Mouse (Mus musculus) neutrophil, adult 5-6 weeks (primary cell): ENCODE data around the gene Csrnp3. TPM values are rescaled to one million over a fixed set of nuclear protein-coding genes. Genes with fewer than 3 reads are reported as not detected.

Experiments
- ATAC-seq: fragments of 151-379, 151-347 bp; 2 replicates; pipeline ENCODE4 v1.8.0; 2017; ENCODE audit warnings: mild to moderate bottlenecking, moderate TSS enrichment; ENCODE audit not compliant: insufficient number of reproducible peaks, poor library complexity, low FRiP score, severe bottlenecking; ENCODE audit errors: extremely low read depth
- total RNA-seq: library from RNA; stranded (forward); fragments of 200-1000 nt; gene quantifications from 2 replicates; pipeline ENCODE4 v1.2.3, GENCODE M21; 2017

Gene Csrnp3
- total RNA-seq, 1 experiment from 2014 or later, result not detected

DNA sequence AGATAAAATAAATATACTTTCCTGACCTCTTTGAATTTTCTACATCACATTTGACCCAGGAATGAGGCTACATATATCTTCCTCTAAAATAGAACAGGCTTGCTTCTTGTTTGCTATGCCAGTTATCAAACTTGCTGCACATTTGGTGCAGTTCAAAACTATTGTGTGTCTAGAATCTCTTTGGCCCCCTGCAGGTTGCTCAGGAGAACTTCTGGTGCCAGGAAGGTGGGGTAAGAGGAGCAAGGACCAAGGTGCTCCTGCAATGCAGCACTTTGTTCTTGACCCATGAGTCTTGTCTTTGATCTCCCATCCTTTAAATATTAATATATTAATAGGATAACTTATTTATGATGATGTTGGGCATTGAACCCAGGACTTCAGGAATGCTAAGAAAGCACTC, 144.5 kb downstream of the Csrnp3 start:
- no peak for ATAC-seq

DNA sequence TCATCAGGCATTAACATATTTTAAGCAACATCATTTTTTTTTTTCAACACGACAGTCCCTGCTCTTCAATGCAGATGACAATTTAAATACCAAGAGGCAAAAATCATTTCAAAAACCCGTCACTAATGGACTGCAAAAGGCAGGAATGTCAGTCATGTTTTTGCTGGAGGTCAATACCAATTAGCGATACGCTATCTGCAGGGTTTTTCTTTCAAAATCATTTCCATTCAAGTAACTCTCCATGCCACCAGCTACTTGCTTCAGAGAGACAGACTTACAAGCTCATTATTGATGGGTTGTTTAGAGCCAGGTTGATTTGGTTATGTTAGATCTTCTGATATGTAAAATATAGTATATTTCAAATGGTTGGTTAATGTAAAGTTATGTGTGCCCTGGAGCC, 145.2 kb downstream of the Csrnp3 start:
- ATAC-seq, result no peak

DNA sequence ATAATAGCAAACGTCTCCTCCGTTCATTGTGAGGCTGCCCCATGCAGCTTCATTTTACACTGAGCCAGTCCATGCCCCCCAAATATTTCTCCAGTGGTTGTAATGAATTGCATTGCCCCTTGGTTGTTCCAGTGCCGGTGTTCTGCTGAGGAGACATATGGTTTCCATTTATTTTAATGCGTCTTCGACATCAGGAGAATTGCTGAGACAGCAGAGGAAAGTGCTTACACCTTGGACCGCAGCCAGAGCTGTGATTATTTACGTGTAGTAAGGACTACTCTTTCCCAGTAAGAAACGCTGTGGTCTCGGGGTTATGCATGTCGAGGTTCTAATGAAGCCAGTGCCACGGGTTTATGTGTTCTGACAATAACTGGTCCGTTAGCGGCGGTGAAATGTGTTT, 147.8 kb downstream of the Csrnp3 start:
- ATAC-seq, result no peak

DNA sequence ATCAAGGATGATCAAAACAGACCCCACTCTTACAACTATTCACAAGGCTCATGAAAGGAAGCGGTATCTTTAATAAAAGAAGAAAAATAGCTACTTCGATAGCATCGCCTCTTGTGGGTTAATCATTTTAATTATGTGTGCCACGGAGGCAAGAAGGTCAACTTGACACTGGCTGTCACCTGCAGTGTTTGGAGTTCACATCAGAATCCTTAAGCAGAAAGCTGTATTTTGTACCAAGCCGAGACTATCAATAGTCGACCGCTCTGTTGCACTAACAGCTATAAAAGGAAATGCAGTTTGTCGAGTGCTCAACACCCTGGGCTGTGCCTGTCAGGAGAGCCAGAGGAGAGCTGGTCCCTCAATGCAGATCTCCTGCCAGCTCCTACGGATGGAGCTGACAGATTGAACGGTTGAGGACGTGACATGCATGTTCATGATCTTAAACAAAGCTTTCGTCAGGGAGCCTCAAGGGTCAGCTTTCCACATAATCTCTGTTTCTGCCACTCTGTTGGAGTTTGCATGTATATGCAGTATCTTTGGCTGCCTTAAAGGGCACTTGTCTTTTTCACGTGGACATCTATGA, 149.4 kb downstream of the Csrnp3 start:
- ATAC-seq, result no peak

DNA sequence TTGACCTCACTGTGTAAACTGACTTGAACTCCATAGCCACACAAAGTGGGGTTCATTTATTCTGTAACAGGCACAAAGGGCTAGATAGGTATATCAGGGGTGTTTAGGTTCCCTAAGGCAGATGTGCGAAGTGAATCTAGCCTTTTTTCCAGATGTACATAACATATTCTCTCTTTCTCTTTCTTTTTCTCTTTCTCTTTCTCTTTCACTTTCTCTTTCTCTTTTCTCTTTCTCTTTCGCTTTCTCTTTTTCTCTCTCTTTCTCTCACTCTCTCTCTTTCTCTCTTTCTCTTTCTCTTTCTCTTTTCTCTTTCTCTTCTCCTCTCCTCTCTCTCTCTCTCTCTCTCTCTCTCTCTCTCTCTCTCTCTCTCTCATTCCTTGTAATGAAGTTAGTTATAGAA, 153.2 kb downstream of the Csrnp3 start:
- ATAC-seq, result no peak

DNA sequence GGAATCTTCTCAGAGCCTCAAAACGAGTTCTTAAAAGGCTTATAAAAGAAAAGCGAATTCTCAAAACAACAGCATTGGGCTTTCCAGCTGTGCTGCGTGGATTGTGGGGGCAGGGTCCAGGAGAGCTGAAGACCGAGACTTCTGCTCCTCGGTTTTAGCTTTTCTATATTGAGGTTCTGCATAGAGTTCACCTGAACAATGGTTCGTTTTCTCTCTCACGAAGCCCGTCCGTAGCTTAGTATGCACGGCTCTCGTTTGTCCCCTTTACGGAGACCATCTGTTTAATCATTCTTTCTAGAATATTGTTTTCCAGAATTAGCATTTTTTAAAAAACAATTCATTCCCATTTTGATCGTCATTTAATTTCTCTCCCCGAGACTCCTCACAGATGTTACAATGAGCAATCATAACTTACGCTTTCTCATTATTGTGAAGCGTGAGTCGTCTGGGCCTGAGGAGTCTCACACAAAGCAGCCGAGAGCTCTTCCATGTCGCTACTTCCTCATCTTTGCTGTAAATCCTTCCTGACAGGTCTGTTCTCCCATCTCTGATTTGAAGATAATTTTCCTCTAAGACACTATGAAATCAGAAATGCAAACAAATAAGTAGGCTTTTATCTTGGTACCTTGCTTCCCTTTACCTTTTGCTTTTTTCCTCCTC, 163.6 kb downstream of the Csrnp3 start:
- no peak for ATAC-seq

DNA sequence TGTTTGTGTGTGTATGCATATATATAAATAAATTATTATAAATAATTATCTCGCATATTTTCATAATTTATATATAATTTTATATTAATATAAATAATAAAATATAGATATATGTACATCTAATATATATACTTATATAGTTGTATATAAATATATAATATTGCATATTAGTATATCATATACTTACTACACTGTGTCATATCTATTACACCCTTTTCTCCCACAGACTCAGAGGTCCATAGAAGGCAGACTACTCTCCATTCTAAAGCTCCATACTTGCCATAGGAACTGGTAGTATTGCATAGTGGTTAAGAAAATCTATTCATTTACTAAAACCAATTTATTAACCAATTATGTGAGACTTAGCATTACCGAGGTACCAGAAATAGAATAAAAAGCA, 164.1 kb downstream of the Csrnp3 start:
- ATAC-seq, result no peak

DNA sequence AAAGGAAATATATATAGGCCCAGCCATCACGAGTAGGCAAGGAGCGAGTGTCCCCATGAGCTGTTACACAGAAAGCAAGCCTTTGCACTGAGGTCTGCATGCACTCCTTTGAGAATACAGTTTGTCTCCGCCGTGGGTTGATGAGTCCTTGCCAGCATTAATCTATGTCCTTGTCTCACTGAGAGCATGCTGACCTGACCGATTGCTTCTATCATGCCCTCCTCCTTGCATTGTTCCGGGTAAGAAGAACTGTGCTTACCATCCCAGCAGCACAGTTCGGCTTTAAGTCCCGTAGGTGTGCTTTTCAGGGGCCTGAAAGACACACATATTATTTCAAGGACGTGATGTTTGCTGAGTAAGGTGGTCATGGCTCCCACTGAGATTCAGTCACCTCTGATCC, 173.1 kb downstream of the Csrnp3 start:
- no peak for ATAC-seq

DNA sequence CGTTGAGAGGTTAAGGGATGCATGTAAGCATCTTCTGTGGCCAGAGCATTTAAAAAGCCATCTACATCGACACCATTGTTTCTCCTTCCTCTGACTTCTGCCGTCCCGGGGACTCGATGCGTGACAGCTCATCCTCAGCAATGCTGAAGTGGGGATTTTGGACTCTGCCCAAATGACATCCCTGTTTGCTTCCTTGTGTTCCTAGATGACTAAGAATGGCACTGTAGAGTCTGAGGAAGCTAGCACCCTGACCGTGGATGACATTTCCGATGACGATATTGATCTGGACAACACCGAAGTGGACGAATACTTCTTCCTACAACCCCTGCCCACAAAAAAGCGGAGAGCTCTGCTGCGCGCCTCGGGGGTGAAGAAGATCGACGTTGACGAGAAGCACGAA, 173.7 kb downstream of the Csrnp3 start:
- no peak for ATAC-seq

DNA sequence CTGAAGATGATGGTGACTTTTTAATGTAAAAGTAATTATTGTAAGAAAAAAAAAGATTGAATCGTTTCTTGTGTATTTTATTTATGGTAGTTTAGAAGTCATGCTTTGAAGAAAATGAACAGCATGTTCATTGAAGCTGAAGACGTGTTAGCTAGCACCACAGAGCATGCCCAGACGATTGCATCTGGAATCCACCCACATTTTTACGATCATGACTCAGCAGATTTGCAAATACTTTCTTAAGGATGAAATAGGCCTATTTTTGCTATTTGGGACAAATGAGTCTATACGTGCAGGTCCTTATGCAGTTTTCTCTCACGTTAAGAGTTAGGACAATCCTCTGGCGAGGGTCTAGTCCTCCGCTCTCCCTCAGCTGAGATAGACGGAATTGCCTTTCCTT, 177.9 kb downstream of the Csrnp3 start:
- no peak for ATAC-seq

DNA sequence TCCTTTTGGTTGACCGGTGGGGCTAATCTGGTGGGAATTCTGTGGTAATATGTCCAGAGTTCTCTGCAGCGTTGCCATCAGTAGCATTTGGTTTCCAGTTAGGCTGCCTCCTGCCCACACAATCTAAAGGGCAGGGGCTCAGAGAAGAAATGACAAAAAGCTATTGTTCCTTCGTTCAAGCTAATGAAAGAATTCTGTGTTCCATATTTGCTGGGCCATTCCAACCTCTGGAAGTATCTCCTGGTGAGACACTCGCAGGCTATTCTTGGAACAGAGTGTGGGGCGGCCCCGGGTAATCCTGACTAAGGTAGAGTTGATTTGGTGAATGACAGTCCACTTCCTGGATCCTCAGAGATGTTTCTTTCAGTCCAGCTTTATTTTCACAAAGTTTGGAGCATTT, 179.3 kb downstream of the Csrnp3 start:
- no peak for ATAC-seq

DNA sequence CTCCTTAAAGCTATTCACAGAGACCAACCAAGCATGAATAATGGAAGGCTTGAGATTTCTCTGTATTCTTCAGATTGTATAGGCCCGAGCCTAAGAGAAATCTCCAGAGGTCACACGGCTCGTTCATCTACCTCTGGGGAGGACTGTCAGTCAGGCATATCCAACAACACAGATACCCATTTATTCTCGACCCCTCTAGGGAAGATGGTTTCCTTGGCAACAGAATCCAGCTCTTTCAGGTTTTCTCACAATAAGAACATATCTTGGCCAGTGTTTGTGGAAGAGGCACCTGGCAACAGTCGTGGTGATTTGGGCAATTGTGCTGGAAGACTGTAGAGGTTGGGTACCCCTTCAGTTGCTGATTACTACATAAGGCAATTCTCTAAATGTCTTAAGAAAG, 183.2 kb downstream of the Csrnp3 start:
- no peak for ATAC-seq

DNA sequence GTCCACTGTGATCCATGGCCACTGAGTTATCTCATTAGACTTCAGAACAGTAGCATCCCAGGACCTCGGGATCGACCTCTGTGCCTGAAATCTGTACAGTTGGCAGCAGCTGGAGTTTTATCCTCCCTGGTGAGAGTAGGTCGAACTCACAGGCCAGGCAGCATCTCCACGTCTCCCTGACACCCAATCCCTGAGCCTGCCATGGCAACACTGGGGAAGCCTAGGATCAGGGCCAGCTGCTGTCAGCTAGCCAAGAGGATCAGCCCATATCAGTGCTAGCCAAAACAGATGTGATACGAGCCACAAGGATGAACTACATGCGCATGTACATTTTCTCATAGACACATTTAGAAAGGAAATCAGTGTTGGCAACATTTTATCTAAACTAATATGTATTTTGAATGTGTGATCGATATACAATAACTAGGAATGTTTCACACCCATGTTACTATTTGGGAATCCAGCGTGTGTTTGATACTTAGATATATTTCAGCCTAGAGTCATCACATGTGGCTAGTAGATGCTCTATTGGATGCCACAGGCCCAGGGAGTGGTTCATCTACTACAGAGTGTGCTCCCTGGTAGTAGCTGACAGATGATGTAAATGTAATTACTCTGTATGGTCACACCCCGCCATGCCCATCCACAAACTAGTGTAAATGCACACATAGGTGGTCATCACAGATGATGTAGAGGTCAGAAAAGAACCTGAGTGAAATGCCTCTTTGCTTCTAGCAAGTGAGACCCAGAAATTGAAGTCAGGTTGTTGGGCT, 189.5 kb downstream of the Csrnp3 start:
- no peak for ATAC-seq

DNA sequence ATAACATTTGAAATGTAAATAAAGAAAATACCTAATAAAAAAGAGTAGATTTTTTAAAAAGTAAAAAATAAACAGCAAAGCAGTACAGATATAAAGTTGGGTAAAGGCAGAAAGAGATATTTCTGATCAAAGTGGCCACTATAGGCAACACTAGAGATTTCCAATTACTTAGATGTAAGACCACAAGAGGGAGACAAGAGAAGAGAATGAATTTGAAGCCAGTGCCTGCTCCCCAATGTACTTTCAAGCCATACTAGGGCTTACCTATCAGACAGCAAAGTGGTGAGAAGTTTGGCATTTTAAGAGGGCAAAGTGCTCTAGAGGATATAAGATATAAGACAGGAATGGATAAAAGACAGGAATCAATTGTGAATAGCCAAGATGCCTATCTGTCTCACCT, 195.0 kb downstream of the Csrnp3 start:
- ATAC-seq, result no peak

DNA sequence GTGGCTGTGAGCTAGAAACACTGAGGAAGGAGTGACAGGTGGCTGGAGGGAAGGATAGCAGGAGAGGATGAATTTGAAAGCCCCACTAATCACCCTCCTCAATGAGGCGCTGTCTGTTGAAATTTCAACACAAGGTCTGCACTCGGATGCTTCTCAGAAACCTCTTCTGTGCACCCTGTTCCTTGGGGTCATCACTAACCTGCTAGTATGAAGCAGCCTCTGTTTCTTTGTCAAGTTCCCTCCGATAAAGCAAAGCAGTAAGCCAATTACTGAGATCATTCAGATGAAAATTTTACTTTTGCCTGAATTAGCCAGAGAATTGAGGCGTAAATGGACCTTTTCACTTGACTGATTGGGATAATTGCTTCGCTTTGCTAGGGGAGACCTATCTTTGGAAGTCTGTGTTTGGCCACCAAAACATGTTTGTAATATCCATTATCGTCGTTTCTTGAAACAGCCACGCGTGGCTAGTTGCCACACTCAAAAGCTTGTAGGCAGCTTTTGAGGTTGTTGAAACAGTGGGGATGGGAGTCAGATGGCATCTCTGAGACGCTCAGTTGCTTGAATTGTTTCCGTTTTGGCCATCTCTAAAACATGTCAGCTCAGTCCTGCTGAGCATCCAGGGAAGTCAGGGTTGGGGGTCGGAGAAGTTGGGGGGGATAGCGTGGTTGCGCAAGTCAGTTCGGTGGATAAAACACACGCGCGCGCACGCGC, 195.8 kb downstream of the Csrnp3 start:
- ATAC-seq, result no peak

DNA sequence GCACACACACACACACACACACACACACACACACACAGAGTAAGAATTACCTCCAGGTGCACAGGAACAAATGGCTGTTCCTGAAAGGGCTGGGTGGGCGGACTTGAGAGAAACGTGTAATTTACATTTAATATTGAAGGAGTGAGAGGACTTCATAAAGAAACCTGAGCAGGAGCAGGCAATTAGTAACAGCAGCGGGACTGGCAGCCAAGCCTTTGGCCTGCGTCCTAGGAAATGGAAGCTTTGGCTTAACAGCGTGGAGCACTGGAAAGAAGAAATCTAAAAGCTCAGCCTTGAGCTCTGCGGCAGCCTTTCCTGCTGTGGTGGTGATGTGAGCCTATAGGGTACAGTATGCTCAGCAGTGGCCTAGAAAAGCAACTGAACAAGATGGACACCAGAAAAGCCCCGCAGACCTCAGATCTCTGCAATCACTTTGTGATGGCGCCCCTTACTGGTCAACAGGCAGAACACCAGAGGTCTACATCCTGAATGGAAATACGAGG, 196.4 kb downstream of the Csrnp3 start:
- no peak for ATAC-seq

DNA sequence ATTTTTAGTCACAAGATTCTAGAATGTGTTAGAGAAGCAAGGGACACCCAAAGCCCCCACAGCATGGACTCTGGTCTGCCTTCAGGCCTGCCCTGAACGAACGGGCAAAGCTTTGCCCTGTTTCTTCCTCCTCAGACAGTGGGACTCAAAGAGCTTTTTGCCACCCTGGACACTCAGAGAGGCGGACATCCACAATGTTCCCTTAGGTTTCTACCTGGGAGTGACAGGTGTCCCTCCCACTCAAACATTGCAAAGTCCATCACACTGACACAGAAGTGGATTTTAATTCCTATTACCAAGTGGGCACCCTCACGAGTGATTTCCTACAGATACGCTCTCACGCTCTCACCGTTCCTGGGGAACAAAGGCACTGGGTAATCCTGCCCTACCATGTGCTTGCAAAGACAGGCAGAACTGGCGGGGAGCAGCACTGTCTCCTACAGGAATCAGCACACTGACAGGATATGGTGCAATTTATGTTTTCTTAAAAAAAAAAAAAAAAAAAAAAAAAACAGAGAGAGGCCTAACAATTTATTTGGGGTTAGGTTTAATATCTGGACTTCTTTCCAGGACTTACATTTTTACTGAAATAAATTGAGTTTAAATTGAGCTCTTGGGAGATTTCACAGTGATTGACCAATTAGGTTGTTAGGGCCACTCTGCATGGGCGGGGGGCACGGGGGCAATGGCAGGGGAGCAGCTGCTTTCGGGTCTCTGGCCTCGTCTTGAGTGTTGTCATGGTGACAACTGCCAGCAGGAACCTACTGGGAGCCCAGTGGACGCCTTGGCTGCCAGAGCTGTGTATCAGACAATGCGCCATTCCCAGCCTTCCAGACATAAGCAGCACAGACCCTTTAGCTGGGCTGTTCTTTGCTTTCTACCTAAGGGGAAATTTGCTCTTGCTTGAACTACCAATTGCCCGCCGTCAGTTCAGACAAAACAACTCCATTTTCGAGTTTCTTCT, 198.2 kb downstream of the Csrnp3 start:
- no peak for ATAC-seq

DNA sequence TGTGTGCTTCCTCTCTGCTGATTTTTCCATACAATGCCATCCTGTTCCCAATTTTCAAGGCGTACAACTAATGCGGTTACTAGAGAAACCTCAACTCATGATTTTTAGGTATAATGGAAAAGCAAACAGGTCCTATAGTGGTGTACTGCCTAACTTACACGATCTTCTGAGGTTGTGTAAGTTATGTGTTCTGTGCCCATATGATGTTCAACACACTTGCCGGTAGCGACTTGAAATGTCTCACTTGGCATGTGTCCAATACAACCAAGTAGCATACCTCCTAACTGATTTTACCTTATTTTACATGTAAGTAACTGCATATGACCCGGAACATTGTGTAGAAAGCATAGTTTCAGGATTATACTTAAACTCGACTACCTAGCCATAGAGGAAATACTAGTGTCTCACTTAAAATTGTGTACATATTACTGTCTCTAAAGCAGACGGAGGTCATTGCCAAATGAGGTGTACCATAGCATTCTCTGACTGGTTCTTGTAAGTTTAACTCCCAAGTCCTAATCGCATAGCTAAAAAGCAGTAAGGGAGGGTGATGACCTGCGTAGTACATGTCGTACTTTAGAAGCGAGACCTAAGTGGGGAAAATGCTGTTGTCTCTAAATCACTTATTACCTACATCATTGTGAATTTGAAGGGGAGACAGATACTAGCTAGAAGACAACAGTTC, 199.0 kb downstream of the Csrnp3 start:
- ATAC-seq, result no peak
